Comparison of ENCODE assay signal across 9 mouse cellular contexts in the genomic region with DNA sequence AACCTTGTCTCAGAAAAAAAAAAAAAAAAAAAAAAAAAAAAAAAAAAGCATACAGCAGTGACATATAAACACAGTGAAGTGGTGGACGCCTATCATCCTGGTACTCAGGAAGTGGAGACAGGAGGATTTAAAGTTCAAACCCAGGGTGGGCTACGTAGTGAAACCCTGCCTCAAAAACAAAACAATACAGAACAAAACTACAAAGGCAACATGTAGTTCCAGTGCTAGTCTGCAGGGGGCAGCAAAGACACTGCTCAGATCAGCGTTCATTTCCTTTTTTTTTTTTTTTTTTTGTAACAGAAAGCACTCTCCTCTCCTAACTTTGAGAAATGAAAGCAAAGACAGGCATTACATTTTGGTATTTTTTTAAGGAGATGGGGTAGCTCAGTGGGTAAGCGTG.
DNase-seq lines count a peak whose midpoint lies in the region; ATAC-seq lines count a peak whose summit lies in the region.
"Had no signal": no experiment of that assay in that cellular context is flagged by ENCODE, and none has a peak within 500 bp of the region (broad histone marks: within the 10 kb centered on the region; RNA-seq: fewer than 3 reads in every experiment).

No protein-coding gene starts in this region.

- H3K9ac ChIP-seq in embryonic facial prominence, embryonic 14.5 days (ENCODE audit: low read depth, low read length) = no peak overlapping the region
- H3K9ac ChIP-seq: limb, embryonic 15.5 days had no signal

- peak; percentile 43 for DNase-seq in heart, adult 8-10 months (ENCODE audit: low spot score)
- no peak for DNase-seq in heart, postnatal 25 days (ENCODE audit: low spot score)
- DNase-seq in CD4-positive helper T cell, adult 2 months (ENCODE audit: low read depth, low spot score) = peak; percentile 50
- DNase-seq in adrenal gland, postnatal 36 days = peak; percentile 49 to 68
- peak; percentile 63 for DNase-seq in embryonic facial prominence, embryonic 14.5 days (ENCODE audit: low spot score)
- peak; percentile 80 for DNase-seq in kidney, postnatal 10 days
- peak; percentile 72 for DNase-seq in lung, postnatal 10 days
- peak; percentile 7 to 64 for DNase-seq in spleen, postnatal 10 days (ENCODE audit: low spot score in 2 of 2)

- no peak overlapping the region for H3K4me3 ChIP-seq in embryonic facial prominence, embryonic 14.5 days (ENCODE audit: low read depth, low read length)
- H3K4me3 ChIP-seq: limb, embryonic 15.5 days had no signal

- ATAC-seq in embryonic facial prominence, embryonic 14.5 days (ENCODE audit: low read depth) = no peak

- whole genome bisulfite sequencing in embryonic facial prominence, embryonic 14.5 days = 20% methylated on average over 4 of the region's 4 CpGs

- no peaks in the 10 kb centered on the region for H3K36me3 ChIP-seq in embryonic facial prominence, embryonic 14.5 days (ENCODE audit: control insufficient read depth, insufficient read depth, low read length)
- H3K36me3 ChIP-seq: limb, embryonic 15.5 days had no signal

- H3K4me1 ChIP-seq in embryonic facial prominence, embryonic 14.5 days (ENCODE audit: control insufficient read depth, insufficient read depth, low read length) = no peaks in the 10 kb centered on the region
- H3K4me1 ChIP-seq: limb, embryonic 15.5 days had no signal

- intact Hi-C loops in heart, postnatal 25 days (cut with DNase I) = loop anchor here (5.0 kb wide), 2 partner anchors 34 to 361 kb away; no protein-coding TSS in a partner anchor

- H3K4me2 ChIP-seq in embryonic facial prominence, embryonic 14.5 days (ENCODE audit: low read depth, low read length) = no peak overlapping the region
- H3K4me2 ChIP-seq: limb, embryonic 15.5 days had no signal

- no peak overlapping the region for H3K27ac ChIP-seq in embryonic facial prominence, embryonic 14.5 days (replicated peaks; ENCODE audit: low read depth, low read length)
- H3K27ac ChIP-seq: limb, embryonic 15.5 days had no signal

- no peaks in the 10 kb centered on the region for H3K27me3 ChIP-seq in embryonic facial prominence, embryonic 14.5 days (replicated peaks; ENCODE audit: control insufficient read depth, insufficient read depth, low read length)
- H3K27me3 ChIP-seq: limb, embryonic 15.5 days had no signal

- H3K9me3 ChIP-seq in embryonic facial prominence, embryonic 14.5 days (ENCODE audit: control insufficient read depth, low read length) = no peaks in the 10 kb centered on the region
- H3K9me3 ChIP-seq: limb, embryonic 15.5 days had no signal
